Mouse (Mus musculus) left cerebral cortex, adult 9 months (tissue): Measurements from ENCODE around the gene Crmp1.

Source experiments
- DNase-seq, 2 experiments: peaks; one replicate each; pipeline ENCODE4 v3.0.0; 2022; ENCODE audit warnings: low spot score in 2 of 2

Crmp1 gene

GRCm38 (mm10) chr5:37238654-37239053 lies 3.1 kb upstream of the Crmp1 start:
- DNase-seq = peak in 1 of 2 experiments; percentile 56

GRCm38 (mm10) chr5:37240550-37240949 lies 1.2 kb upstream of the Crmp1 start:
- no peak for DNase-seq

GRCm38 (mm10) chr5:37241224-37241623 lies 516 bp upstream of the Crmp1 start:
- no peak for DNase-seq

- DNase-seq = peak in 1 of 2 experiments; percentile 21
Measured at GRCm38 (mm10) chr5:37242360-37243168, 824 bp downstream of the Crmp1 start.

- peak in 1 of 2 experiments; percentile 30 for DNase-seq
Measured at GRCm38 (mm10) chr5:37243169-37243886, 1.6 kb downstream of the Crmp1 start.

- peak in 1 of 2 experiments; percentile 74 for DNase-seq
Measured at GRCm38 (mm10) chr5:37244161-37244560, 2.4 kb downstream of the Crmp1 start.

- DNase-seq = no peak
Measured at GRCm38 (mm10) chr5:37244666-37245242, 3.0 kb downstream of the Crmp1 start.

- peak in 1 of 2 experiments; percentile 74 for DNase-seq
Measured at GRCm38 (mm10) chr5:37245651-37246050, 3.9 kb downstream of the Crmp1 start.

GRCm38 (mm10) chr5:37246138-37246910 lies 4.6 kb downstream of the Crmp1 start:
- peak in 1 of 2 experiments; percentile 22 for DNase-seq

GRCm38 (mm10) chr5:37247456-37247855 lies 5.7 kb downstream of the Crmp1 start:
- no peak for DNase-seq

GRCm38 (mm10) chr5:37248870-37249269 lies 7.1 kb downstream of the Crmp1 start:
- DNase-seq = no peak

- DNase-seq = no peak
Measured at GRCm38 (mm10) chr5:37251596-37251995, 9.9 kb downstream of the Crmp1 start.

- DNase-seq = peak in 1 of 2 experiments; percentile 65
Measured at GRCm38 (mm10) chr5:37252101-37252804, 10.5 kb downstream of the Crmp1 start.

GRCm38 (mm10) chr5:37254523-37254922 lies 12.8 kb downstream of the Crmp1 start:
- DNase-seq = peak in 1 of 2 experiments; percentile 35

- no peak for DNase-seq
Measured at GRCm38 (mm10) chr5:37256823-37257222, 15.1 kb downstream of the Crmp1 start.

- DNase-seq = no peak
Measured at GRCm38 (mm10) chr5:37257243-37257642, 15.5 kb downstream of the Crmp1 start.

GRCm38 (mm10) chr5:37261734-37262133 lies 20.0 kb downstream of the Crmp1 start:
- no peak for DNase-seq

- DNase-seq = no peak
Measured at GRCm38 (mm10) chr5:37263816-37264215, 22.1 kb downstream of the Crmp1 start.

GRCm38 (mm10) chr5:37281021-37281420 lies 39.3 kb downstream of the Crmp1 start:
- no peak for DNase-seq

GRCm38 (mm10) chr5:37288374-37288773 lies 46.6 kb downstream of the Crmp1 start:
- DNase-seq = peak in 1 of 2 experiments; percentile 65

GRCm38 (mm10) chr5:37289236-37289635 lies 47.5 kb downstream of the Crmp1 start:
- peak in 1 of 2 experiments; percentile 67 for DNase-seq
